Mouse (Mus musculus): ENCODE measurements at regions not wholly inside any gene's neighbourhood (a gene's known extent, or its start where the extent isn't known, plus 50 kb on each side); places are given as distances from the start of the nearest gene placed in this dataset.

- DNase-seq (ENCODE audit: low read depth) = no peak
Observed at GRCm38 (mm10) chr16:24143894-24144293, 155.2 kb upstream of the Bcl6 start.

GRCm38 (mm10) chr16:24142915-24143541 is 154.4 kb upstream of the Bcl6 start:
- no peak for DNase-seq (ENCODE audit: low read depth)

- DNase-seq (ENCODE audit: low read depth) = no peak
Observed at GRCm38 (mm10) chr16:24139109-24139508, 150.5 kb upstream of the Bcl6 start.

GRCm38 (mm10) chr16:24137266-24138033 is 148.8 kb upstream of the Bcl6 start:
- DNase-seq (ENCODE audit: low read depth) = no peak

- DNase-seq (ENCODE audit: low read depth) = no peak
Observed at GRCm38 (mm10) chr16:24136483-24137148, 148.0 kb upstream of the Bcl6 start.

GRCm38 (mm10) chr16:24135841-24136240 is 147.2 kb upstream of the Bcl6 start:
- DNase-seq (ENCODE audit: low read depth) = no peak

GRCm38 (mm10) chr16:24135351-24135750 is 146.7 kb upstream of the Bcl6 start:
- DNase-seq (ENCODE audit: low read depth) = no peak

- no peak for DNase-seq (ENCODE audit: low read depth)
Observed at GRCm38 (mm10) chr16:24134486-24135050, 145.9 kb upstream of the Bcl6 start.

- DNase-seq (ENCODE audit: low read depth) = no peak
Observed at GRCm38 (mm10) chr16:24130646-24131045, 142.0 kb upstream of the Bcl6 start.

- DNase-seq (ENCODE audit: low read depth) = peak; percentile 16
Observed at GRCm38 (mm10) chr16:24129701-24130100, 141.0 kb upstream of the Bcl6 start.

- DNase-seq (ENCODE audit: low read depth) = no peak
Observed at GRCm38 (mm10) chr16:24128566-24128965, 139.9 kb upstream of the Bcl6 start.

GRCm38 (mm10) chr16:24124766-24125165 is 136.1 kb upstream of the Bcl6 start:
- DNase-seq (ENCODE audit: low read depth) = no peak

- DNase-seq (ENCODE audit: low read depth) = no peak
Observed at GRCm38 (mm10) chr16:24124083-24124482, 135.4 kb upstream of the Bcl6 start.

- no peak for DNase-seq (ENCODE audit: low read depth)
Observed at GRCm38 (mm10) chr16:24121633-24122032, 133.0 kb upstream of the Bcl6 start.

GRCm38 (mm10) chr16:24120836-24121235 is 132.2 kb upstream of the Bcl6 start:
- DNase-seq (ENCODE audit: low read depth) = no peak

GRCm38 (mm10) chr16:24118487-24118886 is 129.8 kb upstream of the Bcl6 start:
- no peak for DNase-seq (ENCODE audit: low read depth)

GRCm38 (mm10) chr16:24102854-24103690 is 114.4 kb upstream of the Bcl6 start:
- DNase-seq (ENCODE audit: low read depth) = no peak

GRCm38 (mm10) chr16:24097596-24097995 is 108.9 kb upstream of the Bcl6 start:
- DNase-seq (ENCODE audit: low read depth) = no peak

- no peak for DNase-seq (ENCODE audit: low read depth)
Observed at GRCm38 (mm10) chr16:24096076-24096475, 107.4 kb upstream of the Bcl6 start.

GRCm38 (mm10) chr16:24095630-24096029 is 107.0 kb upstream of the Bcl6 start:
- DNase-seq (ENCODE audit: low read depth) = no peak

GRCm38 (mm10) chr16:24094566-24094965 is 105.9 kb upstream of the Bcl6 start:
- no peak for DNase-seq (ENCODE audit: low read depth)

GRCm38 (mm10) chr16:24093624-24094023 is 105.0 kb upstream of the Bcl6 start:
- no peak for DNase-seq (ENCODE audit: low read depth)
